Mouse (Mus musculus): ENCODE results near the gene Sdc3.

Gene Sdc3

DNA sequence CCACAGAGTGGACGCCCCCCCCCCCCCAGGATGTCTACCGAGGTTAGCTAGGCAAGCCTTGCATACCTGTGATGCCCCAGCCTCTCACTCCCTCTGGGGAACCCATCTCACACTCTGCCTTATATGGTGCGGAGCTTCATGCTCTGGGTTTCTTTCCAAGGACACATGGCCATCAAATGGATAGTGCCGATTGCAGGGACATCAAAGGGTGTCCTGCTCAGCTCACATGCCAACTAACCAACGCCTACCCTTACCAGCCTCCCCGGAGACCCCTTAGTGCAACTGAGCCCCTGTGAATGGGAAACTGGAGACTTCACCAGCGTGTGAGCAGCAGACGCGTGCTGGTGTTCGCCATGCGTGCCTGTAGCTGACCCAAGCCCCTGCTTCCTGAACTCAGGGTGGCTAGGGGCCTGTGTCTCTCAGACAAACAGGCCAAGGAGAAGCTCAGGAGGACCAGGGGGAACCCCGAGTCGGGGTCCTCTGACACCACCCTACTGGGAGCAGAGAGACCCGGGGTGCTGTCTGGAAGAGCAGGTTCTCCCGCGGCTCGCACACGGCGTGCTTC is 444 bp upstream of the Sdc3 start:
- no peak for DNase-seq (ENCODE audit: extremely low read depth, low read depth, low spot score)

- no peak for DNase-seq (ENCODE audit: extremely low read depth, low read depth, low spot score)
Measured at GRCm38 (mm10) chr4:130793180-130793501, 804 bp downstream of the Sdc3 start.

- no peak for DNase-seq (ENCODE audit: extremely low read depth, low read depth, low spot score)
Measured at GRCm38 (mm10) chr4:130794771-130795170, 2.4 kb downstream of the Sdc3 start.

DNA sequence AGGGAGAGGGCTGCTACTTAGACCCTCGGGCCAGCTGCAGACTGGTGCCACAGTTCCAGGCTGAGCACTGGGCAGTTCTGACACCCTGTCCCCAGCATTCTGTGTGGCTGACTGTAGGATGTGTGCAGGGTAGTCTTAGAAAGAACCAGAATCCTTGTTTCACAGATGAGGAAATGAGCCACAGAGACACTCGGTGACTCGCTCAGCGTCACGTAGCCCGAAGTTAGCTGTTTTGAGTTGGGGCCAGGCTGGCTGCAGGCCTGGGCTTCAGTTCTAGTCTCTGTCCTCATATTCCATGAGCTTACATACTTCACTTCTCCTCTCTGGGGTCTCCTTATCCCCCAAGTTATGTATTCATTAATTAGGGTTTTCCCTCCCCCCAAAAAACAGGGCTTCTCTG is 3.6 kb downstream of the Sdc3 start:
- no peak for DNase-seq (ENCODE audit: extremely low read depth, low read depth, low spot score)

GRCm38 (mm10) chr4:130797201-130798051 is 5.1 kb downstream of the Sdc3 start:
- DNase-seq (ENCODE audit: extremely low read depth, low read depth, low spot score) = no peak

GRCm38 (mm10) chr4:130798416-130798815 is 6.1 kb downstream of the Sdc3 start:
- DNase-seq (ENCODE audit: extremely low read depth, low read depth, low spot score) = no peak

DNA sequence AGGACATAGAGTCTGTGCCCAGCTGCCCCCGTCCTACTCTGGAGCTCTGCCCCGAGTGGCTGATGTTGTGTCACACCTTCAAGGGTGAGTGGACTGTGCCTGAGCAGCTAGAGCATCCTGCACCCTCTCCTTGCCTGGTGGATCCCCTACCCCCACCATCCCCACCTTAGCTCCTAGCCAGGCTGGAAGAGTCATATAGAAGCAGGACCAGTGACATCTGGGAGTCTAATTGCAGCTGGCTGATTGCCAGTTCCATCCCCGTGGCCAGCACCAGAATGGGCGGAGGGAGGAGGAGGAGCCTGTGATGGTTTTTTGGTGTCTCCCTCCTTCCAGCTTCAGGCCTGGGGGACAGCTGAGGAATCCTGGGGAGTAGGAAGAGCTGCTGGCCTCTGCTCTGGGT is 6.8 kb downstream of the Sdc3 start:
- DNase-seq (ENCODE audit: extremely low read depth, low read depth, low spot score) = no peak

DNA sequence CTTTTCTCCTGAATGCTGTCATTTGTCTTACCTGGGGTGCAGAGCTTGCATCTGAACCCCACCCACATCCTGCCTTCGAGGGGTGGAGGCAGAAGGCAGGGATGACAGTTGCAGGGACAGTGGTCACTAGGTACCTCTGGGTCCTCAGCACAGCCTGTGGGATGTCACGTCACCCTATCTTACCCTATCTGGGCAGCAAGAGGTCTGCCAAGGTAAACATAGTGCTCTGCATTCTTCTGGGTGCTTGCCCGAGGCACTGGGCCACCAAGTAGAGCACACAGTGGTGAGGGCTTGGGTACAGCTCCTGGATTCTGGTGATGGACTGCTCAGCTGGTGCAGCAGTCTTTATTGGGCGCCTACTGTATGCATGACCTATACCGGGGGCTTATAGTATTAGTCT is 7.2 kb downstream of the Sdc3 start:
- DNase-seq (ENCODE audit: extremely low read depth, low read depth, low spot score) = no peak

- no peak for DNase-seq (ENCODE audit: extremely low read depth, low read depth, low spot score)
Measured at GRCm38 (mm10) chr4:130800147-130800546, 7.8 kb downstream of the Sdc3 start.

- DNase-seq (ENCODE audit: extremely low read depth, low read depth, low spot score) = no peak
Measured at GRCm38 (mm10) chr4:130801198-130801597, 8.9 kb downstream of the Sdc3 start.

GRCm38 (mm10) chr4:130801624-130802329 is 9.4 kb downstream of the Sdc3 start:
- DNase-seq (ENCODE audit: extremely low read depth, low read depth, low spot score) = no peak

DNA sequence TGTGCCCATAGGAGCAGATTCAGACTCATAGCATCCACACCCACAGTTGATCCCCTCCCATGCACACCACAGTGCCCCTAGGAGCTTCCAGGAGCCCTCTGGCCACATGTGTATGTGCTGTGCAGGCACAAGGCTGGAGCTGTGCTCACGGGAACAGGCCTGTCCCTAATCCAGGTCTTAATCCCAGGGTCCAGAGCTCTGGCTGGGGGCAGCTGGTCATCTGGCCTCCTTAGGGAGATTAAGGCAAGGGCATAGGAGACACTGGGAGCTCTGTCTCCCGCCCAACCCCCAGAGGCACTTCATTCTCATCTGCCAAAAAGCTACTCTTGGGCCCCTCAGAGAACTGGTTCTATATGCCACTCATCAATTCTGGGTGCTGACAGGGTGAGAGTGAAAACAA is 11.3 kb downstream of the Sdc3 start:
- DNase-seq (ENCODE audit: extremely low read depth, low read depth, low spot score) = no peak

DNA sequence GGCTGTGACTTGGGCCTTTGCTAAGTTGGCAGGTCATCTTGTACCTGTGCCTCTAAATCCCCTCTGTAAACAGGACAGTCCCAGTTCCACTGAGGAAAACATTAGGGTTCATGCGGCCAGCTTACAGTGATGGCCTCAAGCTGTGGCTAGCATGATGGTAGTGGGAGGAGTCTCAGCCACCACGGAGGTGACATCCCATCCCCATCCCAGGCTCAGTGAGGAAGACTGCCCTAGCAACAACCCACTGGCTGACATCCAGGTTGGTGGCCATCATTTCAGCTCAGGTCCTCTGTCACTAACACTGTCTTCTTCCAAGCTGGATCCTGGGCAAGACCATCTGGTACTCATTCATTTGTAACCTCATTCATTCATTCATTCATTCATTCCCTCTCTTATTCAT is 12.0 kb downstream of the Sdc3 start:
- DNase-seq (ENCODE audit: extremely low read depth, low read depth, low spot score) = no peak

DNA sequence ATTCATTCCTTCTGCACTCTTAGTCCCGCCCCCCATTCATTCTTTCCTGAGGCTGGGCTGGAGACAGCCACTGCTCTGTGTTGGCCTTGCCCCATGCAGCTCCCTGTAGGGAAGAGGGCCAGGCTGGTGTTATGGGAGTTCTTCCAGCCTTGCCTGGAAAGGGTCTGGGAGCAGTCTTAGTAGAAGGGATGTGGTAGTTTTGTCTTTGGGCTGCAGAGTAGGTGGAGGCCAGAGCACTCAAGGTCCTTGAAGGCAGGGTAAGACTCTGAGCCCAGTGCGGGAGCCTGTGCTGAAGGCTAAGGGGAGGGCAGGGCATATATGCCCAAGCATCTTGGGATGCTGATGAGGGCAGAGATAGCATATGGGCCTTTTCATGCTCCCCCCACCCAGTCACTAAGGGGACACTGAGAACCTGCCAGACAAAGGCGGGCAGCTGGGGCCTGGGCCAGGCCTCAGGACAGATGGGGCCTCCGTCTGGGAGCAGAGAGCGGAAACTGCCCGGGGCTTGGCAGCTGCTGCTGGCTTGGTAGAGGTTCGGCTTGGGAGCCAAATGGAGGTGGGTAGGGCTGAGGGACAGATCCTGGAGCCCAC is 12.5 kb downstream of the Sdc3 start:
- DNase-seq (ENCODE audit: extremely low read depth, low read depth, low spot score) = no peak

DNA sequence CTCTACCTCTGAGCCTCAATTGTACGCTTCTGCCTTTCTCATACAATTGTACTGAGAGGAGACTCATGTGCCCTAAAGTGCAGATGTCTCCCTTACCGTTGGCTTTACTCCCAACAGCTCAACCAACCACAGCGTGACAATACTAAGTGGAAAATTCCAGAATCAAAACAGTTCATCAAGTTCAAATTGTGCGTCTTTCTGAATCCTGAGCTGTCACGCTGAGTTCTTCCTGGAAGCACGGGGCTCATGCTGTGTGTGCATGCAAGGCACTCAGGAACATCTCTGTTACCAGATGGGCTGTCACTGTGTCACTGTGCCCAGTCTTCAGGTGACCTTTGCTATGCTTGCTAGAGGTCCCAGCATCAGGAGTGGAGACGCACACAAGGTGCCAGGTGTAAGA is 13.4 kb downstream of the Sdc3 start:
- DNase-seq (ENCODE audit: extremely low read depth, low read depth, low spot score) = no peak

GRCm38 (mm10) chr4:130806746-130807145 is 14.4 kb downstream of the Sdc3 start:
- no peak for DNase-seq (ENCODE audit: extremely low read depth, low read depth, low spot score)

DNA sequence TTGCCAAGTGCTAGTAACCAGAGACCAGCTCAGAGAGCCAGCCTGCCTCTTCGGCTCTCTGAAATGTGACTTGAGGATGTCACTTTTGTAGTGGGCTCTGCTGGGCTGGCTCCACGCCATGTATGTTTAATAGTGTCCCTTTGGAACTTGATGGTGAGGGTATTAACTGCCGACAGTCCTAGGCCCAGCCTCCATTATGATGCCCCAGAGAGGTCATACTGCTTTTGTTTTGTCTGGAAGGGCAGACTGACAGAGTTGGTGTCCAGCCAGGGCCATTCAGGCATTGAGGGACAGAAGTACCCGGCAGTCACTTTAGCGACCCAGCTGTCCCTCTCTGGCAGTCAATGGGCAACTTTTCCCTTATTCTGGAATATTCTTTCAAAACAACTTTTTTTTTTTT is 17.4 kb downstream of the Sdc3 start:
- no peak for DNase-seq (ENCODE audit: extremely low read depth, low read depth, low spot score)

GRCm38 (mm10) chr4:130810845-130811244 is 18.5 kb downstream of the Sdc3 start:
- DNase-seq (ENCODE audit: extremely low read depth, low read depth, low spot score) = no peak

GRCm38 (mm10) chr4:130811385-130811784 is 19.0 kb downstream of the Sdc3 start:
- no peak for DNase-seq (ENCODE audit: extremely low read depth, low read depth, low spot score)

DNA sequence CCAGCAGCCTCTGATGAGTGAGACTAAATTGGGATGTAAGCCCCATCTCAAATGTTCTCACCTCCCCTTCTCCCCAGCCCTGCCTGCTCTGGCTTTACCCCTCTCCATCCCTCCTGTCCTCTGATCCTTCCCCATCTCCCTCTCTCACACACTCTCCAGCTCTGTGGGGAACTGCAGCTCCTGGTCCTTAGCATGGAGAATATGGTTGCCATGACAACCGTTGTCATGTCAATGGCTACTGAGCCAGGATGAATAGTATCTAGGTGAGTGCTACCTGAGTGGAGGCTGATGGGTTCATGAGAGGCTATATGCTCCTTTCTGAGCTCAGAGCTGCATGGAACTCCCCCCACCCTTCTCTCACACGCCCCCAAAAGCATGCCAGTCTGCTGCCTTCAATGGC is 21.6 kb downstream of the Sdc3 start:
- no peak for DNase-seq (ENCODE audit: extremely low read depth, low read depth, low spot score)

- no peak for DNase-seq (ENCODE audit: extremely low read depth, low read depth, low spot score)
Measured at GRCm38 (mm10) chr4:130814742-130815330, 22.5 kb downstream of the Sdc3 start.

DNA sequence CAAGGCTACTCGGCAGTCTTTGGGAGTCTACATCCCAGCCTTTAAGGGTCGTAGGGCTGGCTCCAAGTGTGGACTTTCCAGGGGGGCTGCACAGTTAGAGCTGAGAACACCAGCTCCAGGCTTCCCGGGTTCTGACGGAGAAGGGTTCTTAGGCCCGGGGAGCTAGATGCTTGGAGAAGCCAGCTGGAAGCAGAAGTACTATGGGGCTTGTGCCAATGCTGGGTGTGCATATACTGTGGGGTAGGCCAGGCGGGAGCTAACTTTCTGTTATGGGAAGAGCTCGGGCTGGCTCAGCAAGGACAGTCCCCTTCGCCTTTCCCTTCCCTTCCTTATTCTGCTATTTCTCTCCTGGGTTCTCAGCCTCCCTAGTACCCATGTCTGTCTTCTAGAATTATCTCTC is 23.5 kb downstream of the Sdc3 start:
- DNase-seq (ENCODE audit: extremely low read depth, low read depth, low spot score) = no peak
